Mouse (Mus musculus): ENCODE data around the gene Adamtsl2. TPM values are rescaled to one million over a fixed set of nuclear protein-coding genes. Genes with fewer than 3 reads are reported as not detected.
A peak's percentile ranks its signal among the peaks of the same experiment; 100 is the strongest.

The Adamtsl2 gene
- polyA plus RNA-seq, 1 experiment = not detected

DNA sequence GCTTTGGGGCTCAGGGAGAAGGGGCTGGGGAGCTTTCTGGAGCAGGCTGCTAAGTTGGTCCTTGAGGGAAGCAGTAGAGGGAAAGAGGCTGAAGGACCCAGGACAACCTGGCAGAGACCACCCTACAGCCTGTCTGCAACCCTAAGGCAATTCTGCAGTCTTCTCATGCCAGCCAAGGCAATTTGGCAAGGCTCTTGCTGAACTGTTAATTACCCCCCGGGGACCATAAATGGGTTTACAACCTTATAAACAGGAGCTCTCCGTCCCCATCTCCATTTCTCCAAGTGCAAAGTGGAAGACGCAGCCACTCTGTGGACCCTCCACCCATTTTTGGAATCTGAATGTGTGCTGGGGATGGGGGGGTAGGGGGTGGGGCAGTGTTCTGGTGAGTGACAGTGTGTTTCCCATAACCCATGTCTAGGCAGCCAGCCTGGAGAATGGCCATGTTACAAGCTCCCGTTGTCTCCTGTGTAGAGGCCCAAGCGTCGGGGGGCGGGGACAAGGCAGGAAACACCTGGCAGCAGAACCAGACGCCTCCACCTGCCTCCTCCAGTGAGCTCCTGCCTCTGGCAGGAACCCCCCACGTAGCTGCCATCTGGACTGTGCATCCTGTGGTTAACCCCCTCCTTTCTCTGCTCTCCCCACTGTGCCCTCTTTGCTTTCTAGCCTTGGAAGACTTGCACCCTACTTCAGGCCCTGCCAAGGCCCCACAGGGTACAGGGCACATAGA is 42.6 kb downstream of the Adamtsl2 start:
- H3K27me3 ChIP-seq (ENCODE audit: control insufficient read depth, insufficient read depth, low read length, poor library complexity, severe bottlenecking) = no peaks in the 10 kb centered on the region
- no peak for TF ChIP-seq POLR2A (IDR thresholded peaks at IDR 0.05; ENCODE audit: insufficient read depth, low read length)
- TF ChIP-seq CTCF (IDR thresholded peaks at IDR 0.05; ENCODE audit: low read depth, low read length) = no peak
- no peak for TF ChIP-seq EP300 (IDR thresholded peaks at IDR 0.05; ENCODE audit: insufficient read depth, low read depth, low read length)
- H3K27ac ChIP-seq (ENCODE audit: insufficient read depth, low read length) = no peak overlapping the region
- no peak overlapping the region for H3K4me3 ChIP-seq (ENCODE audit: low read depth, low read length)
- no peak overlapping the region for H3K9ac ChIP-seq (ENCODE audit: low read depth, poor library complexity, severe bottlenecking)
- H3K9me3 ChIP-seq (replicated peaks; ENCODE audit: control insufficient read depth, insufficient read depth, low read length, poor library complexity, severe bottlenecking) = no peaks in the 10 kb centered on the region
- no peaks in the 10 kb centered on the region for H3K4me1 ChIP-seq (ENCODE audit: control insufficient read depth, insufficient read depth, low read length)
- no peaks in the 10 kb centered on the region for H3K36me3 ChIP-seq (ENCODE audit: control insufficient read depth, insufficient read depth, low read length, poor library complexity, severe bottlenecking)

DNA sequence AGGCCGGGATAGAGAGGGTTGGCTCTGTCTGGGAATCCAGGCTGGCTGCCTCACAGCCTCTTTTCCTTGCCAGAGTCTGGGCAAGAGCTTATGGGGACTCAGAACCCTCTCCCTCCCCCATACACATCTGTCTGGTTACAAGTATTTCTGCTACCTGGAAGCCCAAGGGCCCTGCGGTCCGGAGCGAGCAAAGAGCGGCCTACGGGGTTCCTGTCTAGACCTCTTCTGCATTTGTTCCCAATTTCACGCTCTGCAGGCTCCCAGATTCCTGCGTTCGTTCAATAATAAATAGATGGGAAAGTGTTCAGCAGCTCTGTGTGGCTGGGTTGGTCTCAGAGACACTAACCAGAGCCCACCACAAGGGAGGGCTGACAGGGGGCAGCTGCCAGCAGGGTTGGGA is 43.4 kb downstream of the Adamtsl2 start:
- Histone ChIP-seq H3K9me3 (replicated peaks; ENCODE audit: control insufficient read depth, insufficient read depth, low read length, poor library complexity, severe bottlenecking) (no peaks in the 10 kb centered on the region), H3K27ac (ENCODE audit: insufficient read depth, low read length) (no peak overlapping the region), H3K27me3 (ENCODE audit: control insufficient read depth, insufficient read depth, low read length, poor library complexity, severe bottlenecking) (no peaks in the 10 kb centered on the region), H3K36me3 (ENCODE audit: control insufficient read depth, insufficient read depth, low read length, poor library complexity, severe bottlenecking) (no peaks in the 10 kb centered on the region), H3K4me3 (ENCODE audit: low read depth, low read length) (no peak overlapping the region), H3K4me1 (ENCODE audit: control insufficient read depth, insufficient read depth, low read length) (no peaks in the 10 kb centered on the region), H3K9ac (ENCODE audit: low read depth, poor library complexity, severe bottlenecking) (no peak overlapping the region)
- TF ChIP-seq EP300 (IDR thresholded peaks at IDR 0.05; ENCODE audit: insufficient read depth, low read depth, low read length) (no peak), POLR2A (IDR thresholded peaks at IDR 0.05; ENCODE audit: insufficient read depth, low read length) (no peak)

DNA sequence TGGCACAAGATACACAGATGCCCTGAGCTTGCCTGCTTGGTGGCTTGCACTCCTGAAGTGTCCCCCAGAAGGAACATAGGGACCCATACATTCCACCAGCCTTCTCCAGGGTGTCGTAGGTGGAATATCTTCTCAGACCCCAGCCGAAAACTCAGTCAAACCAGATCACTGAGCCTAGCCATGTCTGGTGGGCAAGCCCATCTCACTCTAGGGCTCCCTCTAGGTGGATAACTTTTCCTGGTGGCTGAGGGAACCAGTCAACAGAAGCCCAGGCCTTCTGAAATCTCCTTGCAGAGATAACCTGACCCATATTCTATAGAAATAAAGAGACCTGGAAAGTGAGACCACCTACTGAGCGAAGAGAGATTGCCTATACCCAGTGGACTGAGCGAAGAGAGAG is 43.9 kb downstream of the Adamtsl2 start:
- H3K9ac ChIP-seq (ENCODE audit: low read depth, poor library complexity, severe bottlenecking) = no peak overlapping the region
- H3K4me3 ChIP-seq (ENCODE audit: low read depth, low read length) = no peak overlapping the region
- no peaks in the 10 kb centered on the region for H3K36me3 ChIP-seq (ENCODE audit: control insufficient read depth, insufficient read depth, low read length, poor library complexity, severe bottlenecking)
- TF ChIP-seq EP300 (IDR thresholded peaks at IDR 0.05; ENCODE audit: insufficient read depth, low read depth, low read length) (no peak), POLR2A (IDR thresholded peaks at IDR 0.05; ENCODE audit: insufficient read depth, low read length) (no peak), CTCF (IDR thresholded peaks at IDR 0.05; ENCODE audit: low read depth, low read length) (no peak)
- no peaks in the 10 kb centered on the region for H3K9me3 ChIP-seq (replicated peaks; ENCODE audit: control insufficient read depth, insufficient read depth, low read length, poor library complexity, severe bottlenecking)
- no peak overlapping the region for H3K27ac ChIP-seq (ENCODE audit: insufficient read depth, low read length)
- no peaks in the 10 kb centered on the region for H3K27me3 ChIP-seq (ENCODE audit: control insufficient read depth, insufficient read depth, low read length, poor library complexity, severe bottlenecking)
- no peaks in the 10 kb centered on the region for H3K4me1 ChIP-seq (ENCODE audit: control insufficient read depth, insufficient read depth, low read length)

DNA sequence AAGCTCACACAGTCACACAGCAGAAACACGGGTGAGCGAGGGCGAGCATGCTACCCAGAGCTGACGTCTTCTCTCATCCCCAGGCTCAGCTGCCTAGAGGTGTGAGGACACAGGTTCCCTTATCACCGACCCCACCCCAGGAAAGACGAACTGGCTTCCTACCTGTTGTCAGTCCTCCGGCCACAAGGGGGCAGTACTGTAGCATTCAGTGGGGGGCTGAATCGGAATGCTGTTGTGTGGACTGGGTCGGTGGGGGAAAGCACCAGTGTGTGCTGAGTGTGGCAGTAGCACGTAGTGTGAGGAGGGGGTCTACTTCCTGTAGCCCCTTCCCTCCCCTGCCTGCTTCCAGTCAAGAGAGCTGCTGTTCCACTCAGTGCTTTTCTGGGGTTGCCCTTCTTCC is 46.8 kb downstream of the Adamtsl2 start:
- no peaks in the 10 kb centered on the region for H3K9me3 ChIP-seq (replicated peaks; ENCODE audit: control insufficient read depth, insufficient read depth, low read length, poor library complexity, severe bottlenecking)
- H3K9ac ChIP-seq (ENCODE audit: low read depth, poor library complexity, severe bottlenecking) = no peak overlapping the region
- no peak overlapping the region for H3K4me3 ChIP-seq (ENCODE audit: low read depth, low read length)
- no peaks in the 10 kb centered on the region for H3K27me3 ChIP-seq (ENCODE audit: control insufficient read depth, insufficient read depth, low read length, poor library complexity, severe bottlenecking)
- H3K4me1 ChIP-seq (ENCODE audit: control insufficient read depth, insufficient read depth, low read length) = no peaks in the 10 kb centered on the region
- H3K27ac ChIP-seq (ENCODE audit: insufficient read depth, low read length) = no peak overlapping the region
- no peak for TF ChIP-seq EP300 (IDR thresholded peaks at IDR 0.05; ENCODE audit: insufficient read depth, low read depth, low read length)
- no peak for TF ChIP-seq POLR2A (IDR thresholded peaks at IDR 0.05; ENCODE audit: insufficient read depth, low read length)
- TF ChIP-seq CTCF (IDR thresholded peaks at IDR 0.05; ENCODE audit: low read depth, low read length) = peak; percentile 95
- H3K36me3 ChIP-seq (ENCODE audit: control insufficient read depth, insufficient read depth, low read length, poor library complexity, severe bottlenecking) = no peaks in the 10 kb centered on the region

DNA sequence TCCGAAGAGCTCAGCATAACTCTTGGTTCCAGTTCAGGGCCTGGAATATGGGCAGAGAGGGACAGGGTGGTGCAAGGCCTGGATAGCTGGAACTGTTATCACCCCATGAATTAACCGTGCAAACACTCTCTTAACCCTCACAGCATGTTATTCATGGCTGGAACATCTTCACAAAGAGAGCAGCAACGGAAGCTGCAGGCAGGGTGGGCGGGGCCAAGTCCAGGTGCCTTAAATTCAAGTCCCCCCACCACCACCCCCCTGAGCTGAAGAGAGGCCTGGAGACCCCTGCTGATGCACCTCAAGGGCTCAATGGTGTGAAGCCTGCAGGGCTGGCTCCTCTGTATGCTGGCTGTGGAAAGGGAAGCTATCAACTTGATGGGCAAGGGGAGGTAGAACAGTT is 47.3 kb downstream of the Adamtsl2 start:
- Histone ChIP-seq H3K9ac (ENCODE audit: low read depth, poor library complexity, severe bottlenecking) (no peak overlapping the region), H3K27me3 (ENCODE audit: control insufficient read depth, insufficient read depth, low read length, poor library complexity, severe bottlenecking) (no peaks in the 10 kb centered on the region), H3K9me3 (replicated peaks; ENCODE audit: control insufficient read depth, insufficient read depth, low read length, poor library complexity, severe bottlenecking) (no peaks in the 10 kb centered on the region), H3K4me1 (ENCODE audit: control insufficient read depth, insufficient read depth, low read length) (no peaks in the 10 kb centered on the region), H3K4me3 (ENCODE audit: low read depth, low read length) (no peak overlapping the region), H3K36me3 (ENCODE audit: control insufficient read depth, insufficient read depth, low read length, poor library complexity, severe bottlenecking) (no peaks in the 10 kb centered on the region), H3K27ac (ENCODE audit: insufficient read depth, low read length) (no peak overlapping the region)
- no peak for TF ChIP-seq EP300 (IDR thresholded peaks at IDR 0.05; ENCODE audit: insufficient read depth, low read depth, low read length)
- no peak for TF ChIP-seq CTCF (IDR thresholded peaks at IDR 0.05; ENCODE audit: low read depth, low read length)
- TF ChIP-seq POLR2A (IDR thresholded peaks at IDR 0.05; ENCODE audit: insufficient read depth, low read length) = no peak

DNA sequence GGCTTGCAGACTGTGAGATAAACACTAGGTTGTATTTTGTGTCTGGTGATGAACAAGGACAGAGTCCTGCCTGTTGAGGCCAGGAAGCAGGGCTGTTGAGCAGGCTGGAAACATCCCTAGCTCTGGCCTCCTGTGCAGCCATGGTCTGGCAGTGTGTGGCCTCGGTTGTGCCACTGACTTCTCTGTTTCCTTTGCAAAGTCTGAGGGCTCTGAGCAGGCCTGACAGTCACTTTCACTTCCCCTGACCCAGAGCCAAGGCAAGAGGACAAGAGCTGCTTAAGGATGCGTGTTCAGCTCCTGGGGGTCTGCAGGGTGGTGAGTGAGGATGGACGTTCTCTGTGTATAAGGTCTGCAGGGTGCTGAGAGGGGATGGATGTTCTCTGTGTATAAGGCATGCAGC is 49.8 kb downstream of the Adamtsl2 start:
- Histone ChIP-seq H3K27me3 (ENCODE audit: control insufficient read depth, insufficient read depth, low read length, poor library complexity, severe bottlenecking) (no peaks in the 10 kb centered on the region), H3K27ac (ENCODE audit: insufficient read depth, low read length) (no peak overlapping the region)

More for the DNA sequence above, 49.8 kb downstream of the Adamtsl2 start:
- TF ChIP-seq CTCF (IDR thresholded peaks at IDR 0.05; ENCODE audit: low read depth, low read length) = no peak
- no peak for TF ChIP-seq POLR2A (IDR thresholded peaks at IDR 0.05; ENCODE audit: insufficient read depth, low read length)
- TF ChIP-seq EP300 (IDR thresholded peaks at IDR 0.05; ENCODE audit: insufficient read depth, low read depth, low read length) = no peak
- Histone ChIP-seq H3K4me3 (ENCODE audit: low read depth, low read length) (no peak overlapping the region), H3K4me1 (ENCODE audit: control insufficient read depth, insufficient read depth, low read length) (no peaks in the 10 kb centered on the region), H3K36me3 (ENCODE audit: control insufficient read depth, insufficient read depth, low read length, poor library complexity, severe bottlenecking) (no peaks in the 10 kb centered on the region), H3K9ac (ENCODE audit: low read depth, poor library complexity, severe bottlenecking) (no peak overlapping the region), H3K9me3 (replicated peaks; ENCODE audit: control insufficient read depth, insufficient read depth, low read length, poor library complexity, severe bottlenecking) (no peaks in the 10 kb centered on the region)
